Mouse (Mus musculus): ENCODE results near the gene Ube2f. TPM values are rescaled to one million over a fixed set of nuclear protein-coding genes. Genes with fewer than 3 reads are reported as not detected.
A peak's percentile ranks its signal among the peaks of the same experiment; 100 is the strongest.

Ube2f gene
- polyA plus RNA-seq, 1 experiment from 2014 or later: 84.7 TPM

DNA sequence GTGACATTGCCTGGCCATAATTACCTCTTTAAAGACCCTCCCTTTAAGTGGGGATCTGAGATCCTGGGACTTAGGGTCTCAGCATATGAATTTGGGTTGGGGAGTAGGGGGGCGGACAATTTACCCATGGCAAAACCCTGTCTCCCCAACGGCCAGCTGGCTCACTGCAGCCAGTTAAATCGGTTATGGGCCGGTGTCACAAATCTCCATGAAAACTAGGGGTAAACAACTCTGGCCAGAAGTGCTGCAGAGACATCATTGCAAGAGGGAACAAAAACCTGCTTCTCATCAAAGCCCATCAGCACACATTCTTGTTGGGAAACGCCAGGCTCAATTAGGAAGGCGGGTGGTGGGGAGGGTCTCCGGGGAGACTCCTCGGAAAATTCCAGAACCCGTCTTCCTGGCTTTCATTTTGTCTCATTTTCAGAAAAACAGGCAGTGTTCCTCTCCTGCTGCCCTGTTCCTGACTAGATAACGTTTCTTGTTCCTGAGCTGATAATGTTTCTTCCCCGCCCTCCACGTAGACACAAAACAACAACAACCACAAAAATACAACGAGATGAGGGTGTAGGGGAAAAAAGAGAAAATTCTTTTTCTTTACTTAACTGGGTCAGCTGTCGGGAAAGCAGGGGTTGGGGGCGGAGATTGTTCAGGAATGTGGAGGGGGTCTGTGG, 22.6 kb upstream of the Ube2f start:
- Histone ChIP-seq H3K36me3 (ENCODE audit: control insufficient read depth, insufficient read depth, low read length) (no peaks in the 10 kb centered on the region), H3K4me1 (replicated peaks; ENCODE audit: control insufficient read depth, insufficient read depth, low read length) (no peaks in the 10 kb centered on the region), H3K27me3 (ENCODE audit: control insufficient read depth, insufficient read depth, low read length) (no peaks in the 10 kb centered on the region), H3K9me3 (ENCODE audit: control insufficient read depth, low read length) (no peaks in the 10 kb centered on the region), H3K27ac (ENCODE audit: low read depth, low read length) (no peak overlapping the region), H3K4me3 (ENCODE audit: low read depth, low read length) (no peak overlapping the region), H3K9ac (ENCODE audit: low read length) (no peak overlapping the region), H3K4me2 (ENCODE audit: low read depth, low read length, severe bottlenecking) (no peak overlapping the region)
- 68% methylated on average over 15 of the region's 15 CpGs for WGBS
- ATAC-seq (replicated peaks; ENCODE audit: low FRiP score): no peak
- no peak for DNase-seq (ENCODE audit: low spot score)

DNA sequence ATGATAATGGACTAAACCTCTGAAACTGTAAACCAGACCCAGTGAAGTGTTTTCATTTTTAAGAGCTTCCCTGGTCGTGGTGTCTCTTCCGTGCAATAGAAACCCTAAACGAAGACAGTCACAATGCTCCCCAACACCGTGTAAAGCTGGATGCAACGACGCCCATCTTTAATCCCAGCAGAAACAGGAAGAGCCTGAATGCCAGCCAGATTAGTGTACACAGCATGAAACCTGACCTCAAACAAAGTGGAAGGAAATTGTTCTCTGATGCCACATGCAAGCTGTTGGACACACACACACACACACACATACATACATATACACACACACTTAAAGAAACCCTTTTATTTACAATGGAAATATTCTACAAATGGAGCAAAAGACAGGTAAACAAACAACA, 19.0 kb upstream of the Ube2f start:
- ATAC-seq (replicated peaks; ENCODE audit: low FRiP score): no peak

DNA sequence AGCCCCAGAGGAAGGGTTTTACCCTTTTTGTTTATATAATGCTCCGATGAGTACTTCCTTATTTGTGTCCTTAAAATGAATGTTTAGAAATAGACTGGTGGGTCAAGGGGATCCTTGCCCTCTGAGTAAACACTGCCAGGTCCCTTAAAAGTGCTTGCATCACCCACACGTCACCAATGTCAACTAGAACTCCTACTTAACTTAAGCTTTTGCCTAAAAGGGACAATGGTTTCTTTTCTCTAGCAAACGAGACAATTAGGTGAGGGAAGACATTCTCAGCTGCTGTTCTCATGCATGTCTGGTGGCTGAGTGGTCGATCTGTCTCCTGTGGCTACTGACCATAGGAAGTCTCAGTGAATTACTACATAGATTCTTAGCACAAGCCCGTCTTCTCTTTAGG, 18.2 kb upstream of the Ube2f start:
- no peak for DNase-seq (ENCODE audit: low spot score)
- no peaks in the 10 kb centered on the region for H3K27me3 ChIP-seq (ENCODE audit: control insufficient read depth, insufficient read depth, low read length)
- ATAC-seq (replicated peaks; ENCODE audit: low FRiP score): no peak
- H3K4me3 ChIP-seq (ENCODE audit: low read depth, low read length): no peak overlapping the region
- H3K9ac ChIP-seq (ENCODE audit: low read length): no peak overlapping the region
- H3K4me2 ChIP-seq (ENCODE audit: low read depth, low read length, severe bottlenecking): no peak overlapping the region
- no peak overlapping the region for H3K27ac ChIP-seq (ENCODE audit: low read depth, low read length)
- no peaks in the 10 kb centered on the region for H3K36me3 ChIP-seq (ENCODE audit: control insufficient read depth, insufficient read depth, low read length)
- no peaks in the 10 kb centered on the region for H3K9me3 ChIP-seq (ENCODE audit: control insufficient read depth, low read length)
- no peaks in the 10 kb centered on the region for H3K4me1 ChIP-seq (replicated peaks; ENCODE audit: control insufficient read depth, insufficient read depth, low read length)
- 63% methylated on average over 5 of the region's 5 CpGs for WGBS

More for the DNA sequence above, 19.0 kb upstream of the Ube2f start:
- no peaks in the 10 kb centered on the region for H3K9me3 ChIP-seq (ENCODE audit: control insufficient read depth, low read length)
- no peaks in the 10 kb centered on the region for H3K4me1 ChIP-seq (replicated peaks; ENCODE audit: control insufficient read depth, insufficient read depth, low read length)
- no peaks in the 10 kb centered on the region for H3K36me3 ChIP-seq (ENCODE audit: control insufficient read depth, insufficient read depth, low read length)
- no peak overlapping the region for H3K9ac ChIP-seq (ENCODE audit: low read length)
- H3K4me3 ChIP-seq (ENCODE audit: low read depth, low read length): no peak overlapping the region
- no peaks in the 10 kb centered on the region for H3K27me3 ChIP-seq (ENCODE audit: control insufficient read depth, insufficient read depth, low read length)
- 65% methylated on average over 6 of the region's 6 CpGs for WGBS
- no peak for DNase-seq (ENCODE audit: low spot score)
- H3K4me2 ChIP-seq (ENCODE audit: low read depth, low read length, severe bottlenecking): no peak overlapping the region
- H3K27ac ChIP-seq (ENCODE audit: low read depth, low read length): no peak overlapping the region

DNA sequence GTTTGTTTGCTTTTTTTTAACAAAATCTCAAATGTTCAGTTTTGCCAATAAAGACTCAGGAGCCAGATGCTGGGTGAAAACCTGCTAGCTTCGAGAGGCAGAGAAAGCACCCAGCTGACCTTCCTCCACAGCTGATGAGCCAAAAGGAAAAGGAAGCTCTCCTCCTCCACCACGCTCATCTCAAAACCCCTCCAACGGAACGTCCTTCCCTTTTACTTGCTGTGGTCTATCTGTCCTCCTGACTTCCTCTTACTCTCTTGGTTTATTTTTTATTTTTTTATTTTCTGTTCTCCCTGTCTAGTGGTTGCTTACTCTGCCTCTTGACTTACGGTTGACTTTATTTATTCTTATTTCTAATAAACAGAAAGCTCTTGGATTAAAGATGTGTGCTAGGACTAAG, 14.7 kb upstream of the Ube2f start:
- no peak for ATAC-seq (replicated peaks; ENCODE audit: low FRiP score)
- H3K27ac ChIP-seq (ENCODE audit: low read depth, low read length): no peak overlapping the region
- H3K4me1 ChIP-seq (replicated peaks; ENCODE audit: control insufficient read depth, insufficient read depth, low read length): no peaks in the 10 kb centered on the region
- no peaks in the 10 kb centered on the region for H3K9me3 ChIP-seq (ENCODE audit: control insufficient read depth, low read length)
- H3K36me3 ChIP-seq (ENCODE audit: control insufficient read depth, insufficient read depth, low read length): no peaks in the 10 kb centered on the region
- H3K4me2 ChIP-seq (ENCODE audit: low read depth, low read length, severe bottlenecking): no peak overlapping the region
- 79% methylated on average over 5 of the region's 5 CpGs for WGBS
- no peaks in the 10 kb centered on the region for H3K27me3 ChIP-seq (ENCODE audit: control insufficient read depth, insufficient read depth, low read length)
- H3K4me3 ChIP-seq (ENCODE audit: low read depth, low read length): no peak overlapping the region
- DNase-seq (ENCODE audit: low spot score): no peak
- no peak overlapping the region for H3K9ac ChIP-seq (ENCODE audit: low read length)

DNA sequence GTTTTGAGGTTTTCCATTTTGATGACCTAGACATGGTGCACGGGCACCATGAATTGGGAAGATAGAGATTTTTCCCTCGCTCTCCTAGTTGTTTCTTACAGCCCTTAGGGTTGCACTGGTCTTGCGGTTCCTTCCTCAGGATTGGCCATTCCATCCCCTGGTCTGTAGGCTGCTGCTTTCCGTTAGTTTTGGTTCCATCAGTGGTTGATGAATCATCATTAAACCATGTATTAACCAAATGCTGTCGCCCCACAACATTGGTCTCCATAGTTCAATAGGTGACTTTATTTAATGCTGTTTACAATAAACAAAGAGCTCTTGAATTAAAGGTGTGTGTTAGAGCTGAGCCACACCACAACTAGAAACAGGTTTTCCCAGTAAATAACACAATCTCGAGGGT, 12.4 kb upstream of the Ube2f start:
- Histone ChIP-seq H3K4me2 (ENCODE audit: low read depth, low read length, severe bottlenecking) (no peak overlapping the region), H3K9ac (ENCODE audit: low read length) (no peak overlapping the region), H3K4me1 (replicated peaks; ENCODE audit: control insufficient read depth, insufficient read depth, low read length) (no peaks in the 10 kb centered on the region), H3K36me3 (ENCODE audit: control insufficient read depth, insufficient read depth, low read length) (no peaks in the 10 kb centered on the region), H3K9me3 (ENCODE audit: control insufficient read depth, low read length) (no peaks in the 10 kb centered on the region), H3K4me3 (ENCODE audit: low read depth, low read length) (no peak overlapping the region), H3K27me3 (ENCODE audit: control insufficient read depth, insufficient read depth, low read length) (no peaks in the 10 kb centered on the region), H3K27ac (ENCODE audit: low read depth, low read length) (no peak overlapping the region)
- ATAC-seq (replicated peaks; ENCODE audit: low FRiP score) (no peak), DNase-seq (ENCODE audit: low spot score) (no peak)
- 84% methylated on average over 6 of the region's 6 CpGs for WGBS

DNA sequence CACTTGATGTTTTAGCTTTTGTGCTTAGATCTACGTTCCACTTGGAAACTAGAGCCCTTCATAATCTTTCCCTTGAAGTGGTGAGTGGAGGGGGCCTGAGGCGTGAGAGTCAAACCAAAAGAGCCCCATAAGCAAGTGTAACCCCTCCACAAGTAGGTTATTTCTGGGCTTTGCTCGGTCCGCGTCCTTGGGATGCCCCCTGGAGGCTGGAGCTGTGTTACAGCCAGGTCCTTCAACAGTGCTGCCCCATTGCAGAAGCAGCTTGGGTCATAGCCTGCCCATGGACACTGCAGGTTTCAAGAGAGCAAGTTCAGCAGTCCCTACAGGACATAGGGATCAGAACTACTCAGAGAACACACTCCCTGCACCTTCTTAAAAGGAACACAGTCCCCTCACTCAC, 11.0 kb upstream of the Ube2f start:
- no peaks in the 10 kb centered on the region for H3K36me3 ChIP-seq (ENCODE audit: control insufficient read depth, insufficient read depth, low read length)
- no peaks in the 10 kb centered on the region for H3K4me1 ChIP-seq (replicated peaks; ENCODE audit: control insufficient read depth, insufficient read depth, low read length)
- no peak overlapping the region for H3K27ac ChIP-seq (ENCODE audit: low read depth, low read length)
- no peak overlapping the region for H3K4me2 ChIP-seq (ENCODE audit: low read depth, low read length, severe bottlenecking)
- WGBS: 18% methylated on average over 5 of the region's 5 CpGs
- DNase-seq (ENCODE audit: low spot score) (peak; percentile 63), ATAC-seq (replicated peaks; ENCODE audit: low FRiP score) (no peak)
- H3K9ac ChIP-seq (ENCODE audit: low read length): no peak overlapping the region
- H3K9me3 ChIP-seq (ENCODE audit: control insufficient read depth, low read length): no peaks in the 10 kb centered on the region
- no peak overlapping the region for H3K4me3 ChIP-seq (ENCODE audit: low read depth, low read length)
- H3K27me3 ChIP-seq (ENCODE audit: control insufficient read depth, insufficient read depth, low read length): no peaks in the 10 kb centered on the region

DNA sequence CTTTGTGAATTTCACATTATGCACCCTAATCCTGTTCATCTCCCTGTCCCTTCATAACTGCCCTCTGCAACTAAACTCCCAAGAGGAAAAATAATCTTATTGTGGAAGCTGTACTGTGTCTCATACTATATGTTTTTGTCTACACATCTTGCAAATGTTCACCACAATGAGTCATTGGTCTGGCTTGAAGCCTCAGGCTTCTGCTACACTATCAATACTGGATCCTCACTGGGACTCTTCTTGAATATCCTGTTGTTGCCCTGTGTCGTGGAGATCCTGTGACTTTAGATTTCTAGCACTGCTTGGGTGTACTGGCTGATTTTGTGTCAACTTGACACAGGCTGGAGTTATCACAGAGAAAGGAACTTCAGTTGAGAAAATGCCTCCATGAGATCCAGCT, 10.3 kb upstream of the Ube2f start:
- no peak overlapping the region for H3K4me2 ChIP-seq (ENCODE audit: low read depth, low read length, severe bottlenecking)
- H3K4me3 ChIP-seq (ENCODE audit: low read depth, low read length): no peak overlapping the region
- DNase-seq (ENCODE audit: low spot score) (no peak), ATAC-seq (replicated peaks; ENCODE audit: low FRiP score) (no peak)
- no peak overlapping the region for H3K9ac ChIP-seq (ENCODE audit: low read length)
- H3K27me3 ChIP-seq (ENCODE audit: control insufficient read depth, insufficient read depth, low read length): no peaks in the 10 kb centered on the region
- 71% methylated on average over 1 of the region's 1 CpGs for WGBS
- no peak overlapping the region for H3K27ac ChIP-seq (ENCODE audit: low read depth, low read length)
- no peaks in the 10 kb centered on the region for H3K36me3 ChIP-seq (ENCODE audit: control insufficient read depth, insufficient read depth, low read length)
- H3K4me1 ChIP-seq (replicated peaks; ENCODE audit: control insufficient read depth, insufficient read depth, low read length): no peaks in the 10 kb centered on the region
- no peaks in the 10 kb centered on the region for H3K9me3 ChIP-seq (ENCODE audit: control insufficient read depth, low read length)

DNA sequence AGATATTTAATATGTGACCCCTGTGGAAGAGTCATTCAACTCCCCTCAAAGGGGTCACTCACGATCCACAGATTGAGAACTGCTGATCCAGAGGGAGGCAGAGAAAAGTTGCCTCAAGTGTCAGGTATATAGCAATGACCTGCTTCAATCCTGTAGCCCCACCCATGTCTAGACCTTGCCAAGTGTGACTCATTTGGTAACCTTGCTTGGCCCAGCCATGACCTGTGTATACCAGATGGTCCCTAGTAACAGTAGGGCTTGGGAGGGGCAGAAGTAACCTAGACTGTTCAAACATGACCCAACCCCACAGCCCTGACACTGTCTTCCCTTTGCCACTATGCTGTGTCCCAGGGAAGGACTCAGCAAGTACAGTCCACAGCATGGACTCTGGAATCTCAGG, 9.4 kb upstream of the Ube2f start:
- Histone ChIP-seq H3K4me1 (replicated peaks; ENCODE audit: control insufficient read depth, insufficient read depth, low read length) (no peaks in the 10 kb centered on the region), H3K4me2 (ENCODE audit: low read depth, low read length, severe bottlenecking) (no peak overlapping the region), H3K9ac (ENCODE audit: low read length) (no peak overlapping the region), H3K9me3 (ENCODE audit: control insufficient read depth, low read length) (no peaks in the 10 kb centered on the region), H3K27ac (ENCODE audit: low read depth, low read length) (no peak overlapping the region), H3K4me3 (ENCODE audit: low read depth, low read length) (no peak overlapping the region), H3K27me3 (ENCODE audit: control insufficient read depth, insufficient read depth, low read length) (no peaks in the 10 kb centered on the region), H3K36me3 (ENCODE audit: control insufficient read depth, insufficient read depth, low read length) (no peaks in the 10 kb centered on the region)
- 87% methylated on average over 1 of the region's 1 CpGs for WGBS
- ATAC-seq (replicated peaks; ENCODE audit: low FRiP score): no peak
- DNase-seq (ENCODE audit: low spot score): no peak

DNA sequence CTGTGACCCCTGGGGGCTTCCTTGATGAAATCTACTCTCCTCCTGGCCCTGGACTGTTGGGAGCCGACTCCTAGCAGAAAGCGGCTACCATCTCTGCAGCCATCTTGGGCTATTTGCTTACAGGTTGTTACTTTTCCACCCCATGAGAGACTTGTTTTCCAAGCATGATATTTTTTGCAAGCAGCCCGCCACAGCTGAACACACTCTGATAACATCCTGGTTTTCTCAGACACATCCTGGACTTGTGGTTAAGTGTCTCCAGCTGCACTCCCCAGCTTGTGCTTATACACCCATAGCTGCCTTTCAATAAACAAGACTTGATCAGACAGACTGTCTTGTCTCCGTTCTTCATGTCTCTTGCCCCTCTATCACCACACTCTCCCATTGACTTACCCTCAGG, 8.9 kb upstream of the Ube2f start:
- no peak for DNase-seq (ENCODE audit: low spot score)
- no peak for ATAC-seq (replicated peaks; ENCODE audit: low FRiP score)
- no peak overlapping the region for H3K9ac ChIP-seq (ENCODE audit: low read length)
- H3K4me3 ChIP-seq (ENCODE audit: low read depth, low read length): no peak overlapping the region
- H3K27ac ChIP-seq (ENCODE audit: low read depth, low read length): no peak overlapping the region
- no peaks in the 10 kb centered on the region for H3K27me3 ChIP-seq (ENCODE audit: control insufficient read depth, insufficient read depth, low read length)
- no peaks in the 10 kb centered on the region for H3K9me3 ChIP-seq (ENCODE audit: control insufficient read depth, low read length)
- H3K4me2 ChIP-seq (ENCODE audit: low read depth, low read length, severe bottlenecking): no peak overlapping the region
- no peaks in the 10 kb centered on the region for H3K4me1 ChIP-seq (replicated peaks; ENCODE audit: control insufficient read depth, insufficient read depth, low read length)
- no peaks in the 10 kb centered on the region for H3K36me3 ChIP-seq (ENCODE audit: control insufficient read depth, insufficient read depth, low read length)
- WGBS: 85% methylated on average over 4 of the region's 4 CpGs
